Mouse (Mus musculus) liver, embryonic 12.5 days (tissue): ENCODE measurements around the gene Fsd2. TPM values are rescaled to one million over a fixed set of nuclear protein-coding genes. Genes with fewer than 3 reads are reported as not detected.

ENCODE experiments used
- ATAC-seq: fragments of 200-750 bp; cut with Nextera tagmentation; 2 replicates; pipeline ENCODE4 v1.8.0; 2017; ENCODE audit warnings: moderate number of reproducible peaks, mild to moderate bottlenecking, moderate library complexity
- H3K27ac ChIP-seq: fragments of 300-500 bp; sonication (generic); 2 replicates; pipeline ENCODE4 v1.5.1; 2016; ENCODE audit warnings: mild to moderate bottlenecking
- H3K27me3 ChIP-seq: fragments of 300-500 bp; sonication (generic); replicated peaks from 2 replicates; pipeline ENCODE4 v1.6.1; 2016; ENCODE audit warnings: mild to moderate bottlenecking, moderate library complexity
- H3K36me3 ChIP-seq: fragments of 300-500 bp; sonication (generic); 2 replicates; pipeline ENCODE4 v1.6.1; 2016; ENCODE audit warnings: mild to moderate bottlenecking, moderate library complexity
- H3K4me1 ChIP-seq: fragments of 300-500 bp; sonication (generic); 2 replicates; pipeline ENCODE4 v1.6.1; 2016
- H3K4me2 ChIP-seq: fragments of 300-500 bp; sonication (generic); 2 replicates; pipeline ENCODE4 v1.6.1; 2016; ENCODE audit warnings: mild to moderate bottlenecking, moderate library complexity
- H3K4me3 ChIP-seq: fragments of 300-500 bp; sonication (generic); 2 replicates; pipeline ENCODE4 v1.5.1; 2016; ENCODE audit warnings: mild to moderate bottlenecking, moderate library complexity
- H3K9ac ChIP-seq: fragments of 300-500 bp; sonication (generic); 2 replicates; pipeline ENCODE4 v1.6.1; 2016; ENCODE audit warnings: mild to moderate bottlenecking, moderate library complexity
- H3K9me3 ChIP-seq: fragments of 300-500 bp; sonication (generic); replicated peaks from 2 replicates; pipeline ENCODE4 v1.6.1; 2016; ENCODE audit warnings: mild to moderate bottlenecking, moderate library complexity
- WGBS: fragments of 180-500 bp; shearing (Covaris S2); methylation state at CpG from one replicate; pipeline ENCODE4 v1.1.7; 2016; ENCODE audit not compliant: insufficient replicate concordance; 5-methylcytosine and 5-hydroxymethylcytosine counted together
- polyA plus RNA-seq: library from polyadenylated mRNA; unstranded; fragments of >200 nt; fragmentation: Nextera tagmentation; extraction: Ambion mirVana; gene quantifications from 2 replicates; pipeline ENCODE4 v1.2.1, GENCODE M21; 2016

Fsd2 gene
- polyA plus RNA-seq, 1 experiment from 2014 or later = 0.05 TPM

- H3K27me3 ChIP-seq = no peaks in the 10 kb centered on the region
- H3K9me3 ChIP-seq = no peaks in the 10 kb centered on the region
- peak within 1 kb of the TSS; percentile 80 for H3K4me2 ChIP-seq
- H3K4me3 ChIP-seq = peak within 1 kb of the TSS; percentile 95
- peaks cover 22% of the 10 kb centered on the region for H3K4me1 ChIP-seq
- ATAC-seq = peak; percentile 97
- under 1% methylated on average over 86 of the region's 96 CpGs for WGBS
- peaks cover 20% of the 10 kb centered on the region for H3K36me3 ChIP-seq
- H3K27ac ChIP-seq = peak within 1 kb of the TSS; percentile 97
- peak within 1 kb of the TSS; percentile 97 for H3K9ac ChIP-seq
Measured at GRCm38 (mm10) chr7:81571108-81571940, 4.6 kb upstream of the Fsd2 start, which contains the start of gene Whamm. Whamm (plus strand) TSS chr7:81571266.

DNA sequence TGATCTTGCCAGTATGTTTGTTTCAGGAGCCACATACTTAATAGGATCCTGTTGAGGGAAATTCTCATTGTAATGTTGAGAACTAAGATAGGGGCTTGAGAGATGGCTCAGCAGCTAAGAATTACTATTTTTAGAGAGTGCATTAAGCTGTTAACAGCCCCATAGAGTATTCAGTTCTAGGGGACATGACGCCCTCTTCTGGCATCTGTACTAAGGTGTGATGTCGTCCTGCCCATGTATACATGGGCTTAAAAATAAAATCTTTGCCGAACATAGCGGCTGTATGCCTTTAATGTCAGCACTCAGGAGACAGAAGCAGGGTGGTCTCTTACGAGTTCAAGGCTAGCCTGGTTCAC, 4.0 kb upstream of the Fsd2 start:
- peak overlapping the region; percentile 95 for H3K4me3 ChIP-seq
- peaks cover 14% of the 10 kb centered on the region for H3K36me3 ChIP-seq
- H3K4me1 ChIP-seq = peaks cover 22% of the 10 kb centered on the region
- no peaks in the 10 kb centered on the region for H3K9me3 ChIP-seq
- peak overlapping the region; percentile 97; the same call in 1 of the 2 replicates for H3K9ac ChIP-seq
- WGBS = 5% methylated on average over 5 of the region's 5 CpGs
- H3K27me3 ChIP-seq = no peaks in the 10 kb centered on the region
- H3K4me2 ChIP-seq = peak overlapping the region; percentile 80
- no peak overlapping the region for H3K27ac ChIP-seq
- ATAC-seq = peak; percentile 28

GRCm38 (mm10) chr7:81570271-81570670, 3.5 kb upstream of the Fsd2 start:
- Histone ChIP-seq H3K4me1 (peaks cover 22% of the 10 kb centered on the region), H3K27me3 (no peaks in the 10 kb centered on the region), H3K9ac (peak overlapping the region; percentile 97; the same call in 1 of the 2 replicates), H3K4me3 (no peak overlapping the region), H3K36me3 (peaks cover 10% of the 10 kb centered on the region), H3K4me2 (peak overlapping the region; percentile 80; the same call in 1 of the 2 replicates), H3K27ac (no peak overlapping the region), H3K9me3 (no peaks in the 10 kb centered on the region)
- 81% methylated on average over 3 of the region's 3 CpGs for WGBS
- no peak for ATAC-seq

DNA sequence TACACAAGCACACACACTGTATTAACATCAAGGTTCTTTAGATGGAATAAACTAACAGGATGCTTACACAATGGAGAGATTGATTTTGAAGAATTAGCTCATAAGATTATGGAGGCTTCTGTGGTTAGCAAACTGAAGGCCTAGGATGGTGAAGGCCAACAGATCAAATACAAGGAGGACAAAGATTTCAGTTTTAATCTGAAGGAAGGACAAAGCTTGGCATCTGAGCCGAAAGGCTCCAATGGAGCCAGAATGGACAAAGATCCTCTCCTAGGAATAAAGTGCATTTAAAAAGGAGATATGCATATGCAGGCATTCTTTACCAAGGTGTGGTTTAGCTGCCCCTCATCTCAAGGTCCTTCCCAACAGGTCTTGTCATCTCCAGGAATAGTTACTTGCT, 3.1 kb upstream of the Fsd2 start:
- no peak overlapping the region for H3K4me3 ChIP-seq
- H3K4me2 ChIP-seq = no peak overlapping the region
- peaks cover 22% of the 10 kb centered on the region for H3K4me1 ChIP-seq
- no peaks in the 10 kb centered on the region for H3K9me3 ChIP-seq
- no peak overlapping the region for H3K27ac ChIP-seq
- H3K27me3 ChIP-seq = no peaks in the 10 kb centered on the region
- H3K9ac ChIP-seq = no peak overlapping the region
- WGBS = 100% methylated on average over 1 of the region's 1 CpGs
- no peak for ATAC-seq
- H3K36me3 ChIP-seq = peaks cover 6% of the 10 kb centered on the region

DNA sequence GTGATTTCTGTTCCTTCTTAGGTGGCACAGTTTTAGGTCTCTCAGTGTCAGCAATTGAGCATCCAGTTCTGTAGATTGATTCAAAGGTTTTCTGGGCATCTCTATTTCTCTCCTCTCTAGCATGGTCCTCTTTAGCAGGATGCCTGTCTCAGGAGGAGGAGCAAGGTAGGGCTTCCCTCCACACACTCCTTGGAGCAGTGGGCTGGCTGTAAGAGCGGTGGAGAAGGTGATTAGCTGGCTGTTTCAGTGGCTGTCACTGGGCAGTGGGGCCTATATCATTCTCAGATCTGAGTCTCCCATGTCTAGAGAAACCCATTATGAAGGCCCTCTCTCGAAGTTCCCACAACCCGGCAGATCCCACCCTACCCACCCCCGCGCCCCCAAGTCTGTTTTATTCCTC, 652 bp upstream of the Fsd2 start:
- no peak for ATAC-seq
- Histone ChIP-seq H3K4me1 (peaks cover 6% of the 10 kb centered on the region), H3K9ac (no peak overlapping the region), H3K27ac (no peak overlapping the region), H3K9me3 (no peaks in the 10 kb centered on the region), H3K36me3 (no peaks in the 10 kb centered on the region), H3K4me3 (no peak overlapping the region), H3K27me3 (no peaks in the 10 kb centered on the region; the same call in 1 of the 2 replicates), H3K4me2 (no peak overlapping the region)
- WGBS = 84% methylated on average over 5 of the region's 5 CpGs

DNA sequence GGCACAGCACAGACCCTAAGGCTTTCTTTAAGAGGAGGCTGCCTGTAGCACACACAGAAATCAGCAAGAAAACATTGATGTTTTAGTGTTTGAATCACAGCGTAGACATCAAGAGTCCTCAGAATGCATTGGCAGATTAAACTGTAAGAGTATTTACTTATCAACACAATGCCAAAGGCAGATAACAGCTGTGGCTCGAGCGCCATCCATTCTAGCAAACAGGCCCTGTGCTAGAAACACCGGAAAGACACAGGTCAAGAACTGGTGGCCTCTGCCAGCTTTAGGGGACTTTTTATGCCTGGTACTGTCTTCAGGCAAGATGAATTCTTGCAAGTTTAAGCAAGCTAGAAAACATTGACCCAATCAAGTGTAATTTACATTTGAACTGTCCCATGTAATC, 412 bp downstream of the Fsd2 start:
- no peak for ATAC-seq
- Histone ChIP-seq H3K9me3 (no peaks in the 10 kb centered on the region), H3K27ac (no peak overlapping the region), H3K4me3 (no peak overlapping the region), H3K4me1 (0 out of 2 replicates have a peak, but pooled peaks cover 6% of the 10 kb centered on the region), H3K9ac (no peak overlapping the region), H3K4me2 (no peak overlapping the region), H3K36me3 (no peaks in the 10 kb centered on the region), H3K27me3 (no peaks in the 10 kb centered on the region; the same call in 1 of the 2 replicates)
- WGBS = 38% methylated on average over 4 of the region's 4 CpGs

DNA sequence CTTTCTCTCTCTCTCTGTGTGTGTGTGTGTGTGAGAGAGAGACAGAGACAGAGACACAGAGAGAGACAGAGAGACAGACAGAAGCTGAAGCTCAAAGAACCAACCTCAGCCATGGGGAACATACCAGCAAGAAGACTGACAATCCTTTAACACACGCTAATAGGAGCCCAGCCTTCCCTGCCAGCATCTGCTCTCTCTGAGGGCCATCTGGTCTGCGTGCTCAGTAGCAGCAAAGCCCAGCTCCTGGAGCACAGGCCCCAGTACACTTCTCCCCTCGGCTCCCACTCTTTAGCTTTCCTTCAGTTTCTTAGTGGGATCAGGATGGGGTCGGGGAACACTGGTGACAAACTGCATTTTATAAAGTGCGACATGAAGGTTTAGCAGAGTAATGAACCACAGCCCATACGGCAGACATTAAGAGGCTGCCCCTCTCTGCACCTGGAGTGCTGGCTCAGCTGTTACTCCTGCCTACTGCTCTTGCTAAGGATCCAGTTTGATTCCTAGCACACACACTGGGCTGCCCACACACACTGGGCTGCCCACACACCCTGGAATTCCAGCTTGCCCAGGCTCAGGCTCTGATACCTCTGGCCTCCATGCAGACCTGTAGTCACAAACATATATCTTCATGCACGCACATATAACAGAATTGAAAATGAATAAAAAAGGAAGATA, 1.2 kb downstream of the Fsd2 start:
- Histone ChIP-seq H3K4me2 (no peak overlapping the region), H3K36me3 (no peaks in the 10 kb centered on the region), H3K9ac (no peak overlapping the region), H3K27me3 (no peaks in the 10 kb centered on the region; the same call in 1 of the 2 replicates), H3K27ac (no peak overlapping the region), H3K4me3 (no peak overlapping the region), H3K4me1 (0 out of 2 replicates have a peak, but pooled peaks cover 3% of the 10 kb centered on the region), H3K9me3 (no peaks in the 10 kb centered on the region)
- WGBS = 59% methylated on average over 7 of the region's 7 CpGs
- no peak for ATAC-seq

DNA sequence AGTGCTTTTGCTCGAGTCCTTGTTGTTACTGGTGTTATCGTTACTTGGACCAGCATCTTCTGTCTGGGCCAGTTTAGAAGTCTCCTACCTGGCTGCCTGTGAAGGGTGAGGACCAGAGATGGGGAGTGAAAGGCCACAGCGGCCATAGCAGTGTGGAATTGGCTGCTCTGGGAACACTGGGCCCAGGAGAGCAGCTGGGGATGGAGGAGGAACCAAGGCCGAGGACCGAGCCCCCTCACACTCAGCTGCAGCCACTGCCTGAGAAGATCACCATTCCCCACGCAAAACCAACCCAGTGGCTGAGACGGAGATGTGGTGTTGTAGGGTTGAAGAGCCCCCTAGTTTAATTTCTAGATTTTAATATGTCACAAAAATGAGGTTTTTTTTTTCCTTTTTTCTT, 2.0 kb downstream of the Fsd2 start:
- Histone ChIP-seq H3K27ac (no peak overlapping the region), H3K9me3 (no peaks in the 10 kb centered on the region), H3K27me3 (peaks cover under 1% of the 10 kb centered on the region), H3K4me2 (no peak overlapping the region), H3K4me1 (no peaks in the 10 kb centered on the region), H3K36me3 (no peaks in the 10 kb centered on the region), H3K4me3 (no peak overlapping the region), H3K9ac (no peak overlapping the region)
- ATAC-seq = no peak
- WGBS = 66% methylated on average over 7 of the region's 7 CpGs

DNA sequence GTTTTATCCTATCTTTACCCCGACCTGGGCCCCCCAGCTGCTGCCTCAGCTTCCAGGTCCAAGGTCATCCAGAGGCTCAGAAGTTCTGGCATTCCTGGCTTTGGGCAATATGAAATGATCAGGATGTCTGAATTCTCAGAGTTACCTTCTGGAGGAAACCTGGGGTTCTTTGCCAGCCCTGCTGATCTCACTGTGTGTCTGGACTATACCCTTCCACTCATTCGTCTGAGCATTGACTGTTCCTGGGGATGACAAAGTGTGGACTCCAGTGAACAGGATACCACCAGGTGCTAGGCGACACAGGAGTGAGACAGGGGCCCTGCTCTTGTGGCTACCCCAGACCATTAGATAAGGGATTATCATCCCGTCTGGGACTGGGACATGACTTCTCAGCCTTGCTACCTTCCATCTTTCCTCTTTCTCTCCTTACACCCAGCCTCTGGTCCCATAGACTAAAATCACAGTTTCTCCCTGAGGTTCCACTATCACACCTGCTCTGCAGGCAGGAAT, 3.2 kb downstream of the Fsd2 start:
- 49% methylated on average over 4 of the region's 4 CpGs for WGBS
- no peak overlapping the region for H3K4me3 ChIP-seq
- ATAC-seq = no peak
- H3K27ac ChIP-seq = no peak overlapping the region
- H3K27me3 ChIP-seq = peaks cover 11% of the 10 kb centered on the region
- H3K9me3 ChIP-seq = no peaks in the 10 kb centered on the region
- H3K4me2 ChIP-seq = no peak overlapping the region
- no peak overlapping the region for H3K9ac ChIP-seq
- no peaks in the 10 kb centered on the region for H3K4me1 ChIP-seq
- no peaks in the 10 kb centered on the region for H3K36me3 ChIP-seq

DNA sequence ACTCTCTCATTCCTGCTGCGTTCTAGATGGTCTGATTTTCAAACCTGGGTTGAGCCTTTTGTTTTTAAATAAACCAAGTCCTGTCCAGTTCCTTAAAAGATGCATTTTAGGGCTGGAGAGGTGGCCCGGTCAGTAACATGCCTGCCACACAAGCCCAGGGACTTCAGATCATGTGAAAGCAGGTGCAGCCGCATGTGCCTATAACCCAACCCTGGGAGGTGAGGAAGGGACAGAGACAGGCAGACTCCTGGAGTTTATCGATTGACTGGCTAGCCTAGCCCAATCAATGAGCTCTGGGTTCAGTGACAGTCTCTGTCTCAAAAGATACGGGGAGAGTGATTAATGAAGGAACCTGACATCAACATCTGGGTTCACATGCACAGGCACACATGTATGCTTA, 5.5 kb downstream of the Fsd2 start:
- Histone ChIP-seq H3K36me3 (no peaks in the 10 kb centered on the region), H3K4me1 (no peaks in the 10 kb centered on the region), H3K4me2 (no peak overlapping the region), H3K27me3 (peaks cover 11% of the 10 kb centered on the region), H3K9me3 (no peaks in the 10 kb centered on the region), H3K27ac (no peak overlapping the region), H3K4me3 (no peak overlapping the region), H3K9ac (no peak overlapping the region)
- ATAC-seq = no peak
- 66% methylated on average over 5 of the region's 5 CpGs for WGBS

GRCm38 (mm10) chr7:81560101-81561049, 6.4 kb downstream of the Fsd2 start:
- no peaks in the 10 kb centered on the region for H3K9me3 ChIP-seq
- no peak for ATAC-seq
- H3K27me3 ChIP-seq = peaks cover 11% of the 10 kb centered on the region
- H3K4me3 ChIP-seq = no peak overlapping the region
- 60% methylated on average over 8 of the region's 8 CpGs for WGBS
- no peaks in the 10 kb centered on the region for H3K4me1 ChIP-seq
- no peak overlapping the region for H3K9ac ChIP-seq
- no peaks in the 10 kb centered on the region for H3K36me3 ChIP-seq
- no peak overlapping the region for H3K27ac ChIP-seq
- no peak overlapping the region for H3K4me2 ChIP-seq
